Mouse (Mus musculus) liver, embryonic 14.5 days (tissue): ENCODE results near the gene Olfr878.

ENCODE experiments used
- CTCF ChIP-seq: IDR thresholded peaks from 2 replicates; pipeline ENCODE4 v1.5.1; 2016; ENCODE audit warnings: antibody characterized with exemption, low read depth, control low read depth
- EP300 ChIP-seq: IDR thresholded peaks from 2 replicates; pipeline ENCODE4 v1.6.1; 2016; ENCODE audit warnings: antibody characterized with exemption, low read depth

DNA sequence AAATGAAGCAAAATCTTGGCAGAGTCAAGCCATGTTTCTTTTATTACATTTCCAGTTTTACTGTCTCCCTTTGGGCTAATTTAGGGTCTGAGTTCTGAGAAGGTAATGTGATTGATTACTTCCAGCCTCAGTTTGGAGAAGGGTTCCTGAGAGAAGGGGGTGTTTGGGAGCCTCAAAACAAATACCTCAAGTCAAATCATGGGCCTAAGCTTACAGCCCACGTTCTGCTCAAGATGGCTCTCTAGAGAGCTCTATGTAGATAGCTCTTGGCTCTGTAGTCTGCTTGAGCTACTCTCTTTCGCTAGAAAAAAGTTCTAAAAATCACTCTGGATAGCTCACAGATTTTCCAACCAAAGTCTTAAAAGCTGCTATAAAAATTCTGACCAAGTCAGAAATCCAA lies 7.8 kb downstream of the Olfr878 start:
- TF ChIP-seq CTCF (no peak), EP300 (no peak)
